Mouse (Mus musculus) lung, postnatal 0 days (tissue): ENCODE results near the gene Rundc3a. TPM values are rescaled to one million over a fixed set of nuclear protein-coding genes. Genes with fewer than 3 reads are reported as not detected.

Source experiments
- ATAC-seq: fragments of 200-750 bp; cut with Nextera tagmentation; 2 replicates; pipeline ENCODE4 v1.8.0; 2017; ENCODE audit warnings: moderate library complexity
- DNase-seq: peaks from one replicate; pipeline ENCODE4 v3.0.0-alpha.2; 2016; ENCODE audit warnings: low spot score
- H3K27ac ChIP-seq: fragments of 300-500 bp; sonication (generic); 2 replicates; pipeline ENCODE4 v1.5.1; 2014; ENCODE audit warnings: antibody characterized with exemption, mild to moderate bottlenecking, low read length, mixed read lengths
- H3K27me3 ChIP-seq: fragments of 300-500 bp; sonication (generic); replicated peaks from 2 replicates; pipeline ENCODE4 v1.6.1; 2014; ENCODE audit warnings: low read length, mixed read lengths; ENCODE audit not compliant: insufficient read depth
- H3K36me3 ChIP-seq: fragments of 300-500 bp; sonication (generic); 2 replicates; pipeline ENCODE4 v1.6.1; 2014; ENCODE audit warnings: low read length, mixed read lengths; ENCODE audit not compliant: insufficient read depth
- H3K4me1 ChIP-seq: fragments of 300-500 bp; sonication (generic); 2 replicates; pipeline ENCODE4 v1.6.1; 2014; ENCODE audit warnings: antibody characterized with exemption, low read depth, low read length, mixed read lengths; ENCODE audit not compliant: insufficient read depth
- H3K4me2 ChIP-seq: fragments of 300-500 bp; sonication (generic); replicated peaks from 2 replicates; pipeline ENCODE4 v1.6.1; 2014; ENCODE audit warnings: low read depth, mild to moderate bottlenecking, low read length, moderate library complexity, mixed read lengths
- H3K4me3 ChIP-seq: fragments of 300-500 bp; sonication (generic); 2 replicates; pipeline ENCODE4 v1.5.1; 2014; ENCODE audit warnings: low read depth, low read length
- H3K9ac ChIP-seq: fragments of 300-500 bp; sonication (generic); replicated peaks from 2 replicates; pipeline ENCODE4 v1.6.1; 2014; ENCODE audit warnings: low read depth, mild to moderate bottlenecking
- H3K9me3 ChIP-seq: fragments of 300-500 bp; sonication (generic); 2 replicates; pipeline ENCODE4 v1.6.1; 2016; ENCODE audit warnings: low read length, mixed read lengths
- CTCF ChIP-seq: IDR thresholded peaks from 2 replicates; pipeline ENCODE4 v1.5.1; 2016; ENCODE audit warnings: antibody characterized with exemption, mild to moderate bottlenecking
- EP300 ChIP-seq: IDR thresholded peaks from 2 replicates; pipeline ENCODE4 v1.6.1; 2016; ENCODE audit warnings: antibody characterized with exemption, mild to moderate bottlenecking, control low read depth
- WGBS: fragments of 180-500 bp; shearing (Covaris S2); extraction: QIAGEN DNeasy Blood & Tissue Kit; methylation state at CpG from one replicate; pipeline ENCODE4 v1.1.7; 2014; 5-methylcytosine and 5-hydroxymethylcytosine counted together
- polyA plus RNA-seq: library from polyadenylated mRNA; unstranded; fragments of >200 nt; fragmentation: Nextera tagmentation; extraction: Ambion mirVana; gene quantifications from 2 replicates; pipeline ENCODE4 v1.2.1, GENCODE M21; 2015

Rundc3a gene
- polyA plus RNA-seq, 1 experiment from 2014 or later = 1.7 TPM

DNA sequence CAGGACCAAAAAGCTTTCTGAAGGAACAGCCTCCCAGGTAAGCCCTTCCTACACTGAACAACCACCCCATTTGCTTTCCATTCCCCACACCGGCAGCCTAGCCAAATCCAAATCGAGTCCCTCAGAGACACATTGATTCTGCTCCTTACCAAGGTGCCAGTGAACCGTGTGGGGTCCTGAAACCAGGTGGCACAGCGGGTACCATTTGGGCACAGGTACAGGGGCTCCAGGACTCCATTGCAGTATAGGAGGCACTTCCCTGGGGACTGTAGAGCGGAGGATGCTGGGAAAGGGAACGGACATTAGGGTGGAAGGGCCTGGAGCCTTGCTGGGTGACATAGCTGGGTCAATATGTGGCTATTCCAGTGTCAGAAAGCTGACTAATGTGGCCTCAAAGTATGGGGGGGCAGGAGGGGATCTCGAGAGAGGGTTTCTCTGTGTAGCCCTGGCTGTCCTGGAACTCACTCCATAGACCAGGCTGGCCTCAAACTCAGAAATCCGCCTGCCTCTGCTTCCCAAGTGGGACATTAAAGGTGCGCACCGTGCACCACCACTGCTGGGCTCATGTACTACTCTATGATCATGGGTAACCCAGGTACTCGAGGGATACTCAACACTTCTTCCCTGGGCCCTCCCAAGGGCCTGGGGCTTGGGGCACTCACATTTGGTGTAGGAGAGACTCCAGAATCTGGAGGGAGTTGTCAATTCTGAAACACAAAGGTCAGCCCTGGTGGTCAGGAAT lies 12.5 kb downstream of the Rundc3a start:
- WGBS = 79% methylated on average over 11 of the region's 11 CpGs
- no peaks in the 10 kb centered on the region for H3K9me3 ChIP-seq
- ATAC-seq (no peak), DNase-seq (no peak)
- peaks cover 10% of the 10 kb centered on the region for H3K36me3 ChIP-seq
- H3K4me3 ChIP-seq = no peak overlapping the region
- H3K9ac ChIP-seq = no peak overlapping the region
- H3K27me3 ChIP-seq = 0 out of 2 replicates have a peak, but pooled peaks cover 2% of the 10 kb centered on the region
- no peak overlapping the region for H3K27ac ChIP-seq
- H3K4me1 ChIP-seq = peaks cover 4% of the 10 kb centered on the region; the same call in 1 of the 2 replicates
- no peak for TF ChIP-seq CTCF
- TF ChIP-seq EP300 = no peak
- peak overlapping the region; percentile 68; the same call in 1 of the 2 replicates for H3K4me2 ChIP-seq

DNA sequence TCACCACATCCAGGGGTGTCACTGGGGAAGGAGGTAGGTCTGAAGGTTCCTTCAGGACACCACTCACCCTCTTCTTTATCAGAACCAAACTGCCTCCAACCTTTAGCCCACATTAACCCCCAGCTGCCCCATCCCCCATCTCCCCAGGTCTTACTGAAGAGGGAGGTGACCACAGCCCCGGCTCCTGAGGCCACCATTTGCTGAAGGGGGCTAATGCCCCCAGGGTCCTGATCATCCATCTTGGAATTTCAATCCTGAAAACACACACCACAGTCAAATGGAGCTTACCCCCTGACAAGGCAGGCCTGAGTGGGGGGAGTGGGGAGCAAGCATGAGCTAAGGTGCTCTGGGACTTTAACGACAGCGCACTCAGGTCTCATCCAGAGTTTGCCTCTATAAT lies 13.2 kb downstream of the Rundc3a start:
- TF ChIP-seq EP300 (no peak), CTCF (no peak)
- H3K9ac ChIP-seq = peak overlapping the region; percentile 68
- H3K27me3 ChIP-seq = no peaks in the 10 kb centered on the region
- H3K27ac ChIP-seq = peak overlapping the region; percentile 87; the same call in 1 of the 2 replicates
- peaks cover 10% of the 10 kb centered on the region for H3K36me3 ChIP-seq
- H3K4me1 ChIP-seq = peaks cover 9% of the 10 kb centered on the region; the same call in 1 of the 2 replicates
- H3K4me3 ChIP-seq = peak overlapping the region; percentile 81
- H3K9me3 ChIP-seq = no peaks in the 10 kb centered on the region
- H3K4me2 ChIP-seq = peak overlapping the region; percentile 68
- WGBS = 14% methylated on average over 3 of the region's 3 CpGs
- DNase-seq (no peak), ATAC-seq (no peak)

DNA sequence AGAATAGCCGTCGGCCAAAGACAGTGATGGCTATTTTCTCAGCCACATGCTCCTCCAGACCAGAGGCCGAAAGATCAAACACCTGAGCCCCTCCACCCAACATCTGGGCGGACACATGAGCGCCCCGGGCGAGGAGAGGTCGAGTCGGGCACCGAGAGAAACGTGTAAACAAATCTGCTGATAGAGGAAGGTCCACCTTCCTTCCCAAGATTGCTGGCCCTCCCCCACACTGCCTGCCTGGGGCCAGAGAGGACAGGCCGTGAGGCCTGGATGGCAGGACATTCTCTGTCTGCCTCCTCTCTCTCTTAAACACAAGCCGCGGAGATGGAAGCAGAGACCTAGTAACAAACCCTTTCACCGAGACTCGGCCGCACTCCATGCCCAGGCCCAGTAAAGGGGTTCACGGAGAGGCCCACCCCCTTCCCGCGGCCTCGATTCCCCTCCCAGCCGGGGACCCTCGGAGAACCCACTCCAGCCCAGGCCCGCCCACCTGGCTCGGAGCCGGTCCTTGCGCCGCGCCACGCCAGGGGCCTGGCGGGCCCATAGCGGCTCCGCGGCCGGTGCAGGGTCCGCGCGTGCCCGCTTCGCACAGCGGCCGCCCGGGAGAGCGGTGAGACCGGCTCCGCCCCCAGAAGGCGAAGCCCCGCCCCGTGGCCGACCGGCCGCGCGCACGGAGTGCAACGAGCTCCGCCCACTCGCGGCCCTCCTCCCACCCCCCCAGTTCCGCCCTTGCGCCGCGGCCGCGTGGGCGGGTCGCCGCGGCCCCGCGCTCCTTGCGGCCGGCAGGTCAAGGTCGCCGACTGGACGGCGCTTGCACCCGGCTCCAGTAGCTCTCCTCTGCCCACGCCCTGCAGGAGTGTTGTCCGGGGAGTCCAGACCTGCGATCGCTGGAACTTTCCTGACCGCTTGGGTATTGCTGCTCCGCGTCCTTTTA lies 14.0 kb downstream of the Rundc3a start:
- peaks cover 9% of the 10 kb centered on the region; the same call in 1 of the 2 replicates for H3K4me1 ChIP-seq
- no peaks in the 10 kb centered on the region for H3K9me3 ChIP-seq
- H3K9ac ChIP-seq = peak overlapping the region; percentile 68
- ATAC-seq (peak; percentile 77), DNase-seq (peak; percentile 95)
- no peaks in the 10 kb centered on the region for H3K27me3 ChIP-seq
- H3K4me3 ChIP-seq = peak overlapping the region; percentile 81
- peak overlapping the region; percentile 87 for H3K27ac ChIP-seq
- peak overlapping the region; percentile 68 for H3K4me2 ChIP-seq
- WGBS = under 1% methylated on average over 62 of the region's 85 CpGs
- peaks cover 10% of the 10 kb centered on the region for H3K36me3 ChIP-seq
- TF ChIP-seq CTCF (peak; percentile 12; the same call in 1 of the 2 replicates), EP300 (no peak)

- ATAC-seq (peak; percentile 1; the same call in 1 of the 2 replicates), DNase-seq (peak; percentile 55)
- peak within 1 kb of the TSS; percentile 68 for H3K4me2 ChIP-seq
- H3K9me3 ChIP-seq = no peaks in the 10 kb centered on the region
- H3K27ac ChIP-seq = peak within 1 kb of the TSS; percentile 87
- H3K4me1 ChIP-seq = peaks cover 9% of the 10 kb centered on the region; the same call in 1 of the 2 replicates
- peak within 1 kb of the TSS; percentile 68 for H3K9ac ChIP-seq
- H3K36me3 ChIP-seq = peaks cover 10% of the 10 kb centered on the region
- H3K4me3 ChIP-seq = peak within 1 kb of the TSS; percentile 81
- WGBS = 1% methylated on average over 19 of the region's 19 CpGs
- no peaks in the 10 kb centered on the region for H3K27me3 ChIP-seq
- no peak for TF ChIP-seq CTCF
- no peak for TF ChIP-seq EP300
Observed at GRCm38 (mm10) chr11:102407834-102408215, 14.6 kb downstream of the Rundc3a start, which contains the start of gene Slc25a39. TSS of gene Slc25a39 (minus strand) at chr11:102407946.

- under 1% methylated on average over 32 of the region's 32 CpGs for WGBS
- peaks cover 9% of the 10 kb centered on the region; the same call in 1 of the 2 replicates for H3K4me1 ChIP-seq
- H3K4me3 ChIP-seq = peak overlapping the region; percentile 81
Observed at GRCm38 (mm10) chr11:102408344-102408876, 15.2 kb downstream of the Rundc3a start.

More at GRCm38 (mm10) chr11:102408344-102408876, 15.2 kb downstream of the Rundc3a start:
- Histone ChIP-seq H3K4me2 (peak overlapping the region; percentile 68), H3K27ac (peak overlapping the region; percentile 87), H3K27me3 (no peaks in the 10 kb centered on the region), H3K9me3 (no peaks in the 10 kb centered on the region), H3K36me3 (peaks cover 4% of the 10 kb centered on the region; the same call in 1 of the 2 replicates), H3K9ac (0 out of 2 replicates have a peak overlapping the region, but pooled peaks have one; percentile 5)
- ATAC-seq = peak; percentile 89
- TF ChIP-seq CTCF (no peak), EP300 (peak; percentile 59; the same call in 1 of the 2 replicates)
- DNase-seq = peak; percentile 99
